Mouse (Mus musculus): ENCODE measurements at regions not wholly inside any gene's neighbourhood (a gene's known extent, or its start where the extent isn't known, plus 50 kb on each side); places are given as distances from the start of the nearest gene placed in this dataset.
"Not testable (repeated sequence)": the region's sequence is repeated elsewhere in the genome, so short reads cannot be mapped to it uniquely, and the experiment has no call there.

DNA sequence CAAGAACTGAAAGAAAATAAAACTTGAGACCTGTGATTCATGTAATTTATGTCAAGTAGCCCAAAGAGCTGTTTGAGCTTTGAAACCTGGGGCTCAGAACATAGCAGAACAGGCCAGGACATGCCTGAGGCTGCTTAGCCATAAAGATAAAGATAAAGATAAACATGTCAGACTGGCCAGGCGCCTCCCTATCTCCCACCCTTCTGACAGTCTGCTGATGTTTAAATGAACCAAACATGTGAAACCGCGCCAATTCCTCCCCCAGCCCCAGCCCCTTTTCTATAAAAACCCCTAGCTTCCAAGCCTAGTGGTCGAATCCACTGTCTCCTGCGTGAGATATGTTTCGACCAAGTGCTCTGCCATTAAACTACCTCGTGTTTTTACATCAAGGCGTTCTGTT is 97.2 kb upstream of the Rab39b start:
- not testable (repeated sequence) for TF ChIP-seq CTCF (IDR thresholded peaks at IDR 0.05; ENCODE audit: low read depth, low read length); EP300 (IDR thresholded peaks at IDR 0.05; ENCODE audit: insufficient read depth, low read depth, low read length); POLR2A (IDR thresholded peaks at IDR 0.05; ENCODE audit: insufficient read depth, low read length)
